Mouse (Mus musculus) WW6 (cell line): Measurements from ENCODE around the gene Fgf7.

ENCODE experiments used
- DNase-seq: peaks from one replicate; pipeline ENCODE4 v3.0.0-alpha.2; 2013; ENCODE audit warnings: low read depth, low spot score

Fgf7 gene

GRCm38 (mm10) chr2:126060595-126060994 is 26.1 kb downstream of the Fgf7 start:
- DNase-seq, result no peak

GRCm38 (mm10) chr2:126061037-126061773 is 26.7 kb downstream of the Fgf7 start:
- DNase-seq, result no peak

- no peak for DNase-seq
Measured at GRCm38 (mm10) chr2:126062876-126063275, 28.4 kb downstream of the Fgf7 start.

GRCm38 (mm10) chr2:126064814-126065213 is 30.4 kb downstream of the Fgf7 start:
- DNase-seq, result no peak

- DNase-seq, result no peak
Measured at GRCm38 (mm10) chr2:126065303-126065856, 30.9 kb downstream of the Fgf7 start.

- no peak for DNase-seq
Measured at GRCm38 (mm10) chr2:126069740-126070139, 35.3 kb downstream of the Fgf7 start.

GRCm38 (mm10) chr2:126073744-126074143 is 39.3 kb downstream of the Fgf7 start:
- DNase-seq, result no peak

GRCm38 (mm10) chr2:126076506-126076905 is 42.0 kb downstream of the Fgf7 start:
- DNase-seq, result no peak

- no peak for DNase-seq
Measured at GRCm38 (mm10) chr2:126079086-126079485, 44.6 kb downstream of the Fgf7 start.

- no peak for DNase-seq
Measured at GRCm38 (mm10) chr2:126084326-126084725, 49.9 kb downstream of the Fgf7 start.

- no peak for DNase-seq
Measured at GRCm38 (mm10) chr2:126086187-126086586, 51.7 kb downstream of the Fgf7 start.

- no peak for DNase-seq
Measured at GRCm38 (mm10) chr2:126090432-126090831, 56.0 kb downstream of the Fgf7 start.

- no peak for DNase-seq
Measured at GRCm38 (mm10) chr2:126094616-126095015, 60.2 kb downstream of the Fgf7 start.
